Mouse (Mus musculus): ENCODE results near the gene Slc16a10. TPM values are rescaled to one million over a fixed set of nuclear protein-coding genes. Genes with fewer than 3 reads are reported as not detected.

The Slc16a10 gene
- polyA plus RNA-seq, 1 experiment, result 114 TPM

- peaks cover 3% of the 10 kb centered on the region; the same call in 1 of the 2 replicates for H3K4me1 ChIP-seq (ENCODE audit: control insufficient read depth, insufficient read depth, insufficient read length, low read length)
- H3K27ac ChIP-seq (ENCODE audit: insufficient read depth, low read depth, low read length), result no peak overlapping the region
- H3K4me3 ChIP-seq (ENCODE audit: low read depth, low read length), result no peak overlapping the region; the same call in 1 of the 2 replicates
- peaks cover 3% of the 10 kb centered on the region; the same call in 1 of the 2 replicates for H3K36me3 ChIP-seq (ENCODE audit: control insufficient read depth, insufficient read depth, low read length)
- TF ChIP-seq POLR2A (IDR thresholded peaks at IDR 0.05; ENCODE audit: low read depth, low read length) (no peak), CTCF (IDR thresholded peaks at IDR 0.05; ENCODE audit: extremely low read depth, insufficient read length, insufficient replicate concordance, low read depth, low read length) (no peak)
- WGBS, result 74% methylated on average over 4 of the region's 4 CpGs
- H3K27me3 ChIP-seq (ENCODE audit: control insufficient read depth, insufficient read depth, low read length), result no peaks in the 10 kb centered on the region
Measured at GRCm38 (mm10) chr10:40139646-40140045, 2.4 kb downstream of the Slc16a10 start.

- TF ChIP-seq POLR2A (IDR thresholded peaks at IDR 0.05; ENCODE audit: low read depth, low read length) (no peak), CTCF (IDR thresholded peaks at IDR 0.05; ENCODE audit: extremely low read depth, insufficient read length, insufficient replicate concordance, low read depth, low read length) (no peak)
- Histone ChIP-seq H3K4me3 (ENCODE audit: low read depth, low read length) (no peak overlapping the region), H3K36me3 (ENCODE audit: control insufficient read depth, insufficient read depth, low read length) (peaks cover 3% of the 10 kb centered on the region; the same call in 1 of the 2 replicates), H3K27ac (ENCODE audit: insufficient read depth, low read depth, low read length) (no peak overlapping the region), H3K27me3 (ENCODE audit: control insufficient read depth, insufficient read depth, low read length) (no peaks in the 10 kb centered on the region), H3K4me1 (ENCODE audit: control insufficient read depth, insufficient read depth, insufficient read length, low read length) (peaks cover 6% of the 10 kb centered on the region; the same call in 1 of the 2 replicates)
- 67% methylated on average over 9 of the region's 9 CpGs for whole genome bisulfite sequencing
Measured at GRCm38 (mm10) chr10:40135807-40136778, 6.0 kb downstream of the Slc16a10 start.

GRCm38 (mm10) chr10:40134906-40135305, 7.2 kb downstream of the Slc16a10 start:
- Histone ChIP-seq H3K4me3 (ENCODE audit: low read depth, low read length) (no peak overlapping the region), H3K27ac (ENCODE audit: insufficient read depth, low read depth, low read length) (no peak overlapping the region), H3K27me3 (ENCODE audit: control insufficient read depth, insufficient read depth, low read length) (no peaks in the 10 kb centered on the region), H3K36me3 (ENCODE audit: control insufficient read depth, insufficient read depth, low read length) (peaks cover 6% of the 10 kb centered on the region; the same call in 1 of the 2 replicates), H3K4me1 (ENCODE audit: control insufficient read depth, insufficient read depth, insufficient read length, low read length) (peaks cover 4% of the 10 kb centered on the region; the same call in 1 of the 2 replicates)
- TF ChIP-seq POLR2A (IDR thresholded peaks at IDR 0.05; ENCODE audit: low read depth, low read length) (no peak), CTCF (IDR thresholded peaks at IDR 0.05; ENCODE audit: extremely low read depth, insufficient read length, insufficient replicate concordance, low read depth, low read length) (no peak)
- 84% methylated on average over 6 of the region's 6 CpGs for WGBS

GRCm38 (mm10) chr10:40133636-40134035, 8.4 kb downstream of the Slc16a10 start:
- Histone ChIP-seq H3K4me1 (ENCODE audit: control insufficient read depth, insufficient read depth, insufficient read length, low read length) (peaks cover 4% of the 10 kb centered on the region; the same call in 1 of the 2 replicates), H3K4me3 (ENCODE audit: low read depth, low read length) (no peak overlapping the region), H3K27ac (ENCODE audit: insufficient read depth, low read depth, low read length) (no peak overlapping the region), H3K36me3 (ENCODE audit: control insufficient read depth, insufficient read depth, low read length) (0 out of 2 replicates have a peak, but pooled peaks cover 2% of the 10 kb centered on the region), H3K27me3 (ENCODE audit: control insufficient read depth, insufficient read depth, low read length) (no peaks in the 10 kb centered on the region)
- TF ChIP-seq POLR2A (IDR thresholded peaks at IDR 0.05; ENCODE audit: low read depth, low read length) (no peak), CTCF (IDR thresholded peaks at IDR 0.05; ENCODE audit: extremely low read depth, insufficient read length, insufficient replicate concordance, low read depth, low read length) (no peak)
- 87% methylated on average over 1 of the region's 1 CpGs for WGBS

- WGBS, result 83% methylated on average over 9 of the region's 9 CpGs
- Histone ChIP-seq H3K27ac (ENCODE audit: insufficient read depth, low read depth, low read length) (no peak overlapping the region), H3K4me3 (ENCODE audit: low read depth, low read length) (no peak overlapping the region), H3K36me3 (ENCODE audit: control insufficient read depth, insufficient read depth, low read length) (0 out of 2 replicates have a peak, but pooled peaks cover 2% of the 10 kb centered on the region), H3K27me3 (ENCODE audit: control insufficient read depth, insufficient read depth, low read length) (no peaks in the 10 kb centered on the region), H3K4me1 (ENCODE audit: control insufficient read depth, insufficient read depth, insufficient read length, low read length) (peaks cover 4% of the 10 kb centered on the region; the same call in 1 of the 2 replicates)
- TF ChIP-seq POLR2A (IDR thresholded peaks at IDR 0.05; ENCODE audit: low read depth, low read length) (no peak), CTCF (IDR thresholded peaks at IDR 0.05; ENCODE audit: extremely low read depth, insufficient read length, insufficient replicate concordance, low read depth, low read length) (no peak)
Measured at GRCm38 (mm10) chr10:40131690-40132418, 10.2 kb downstream of the Slc16a10 start.

- no peak overlapping the region for H3K4me3 ChIP-seq (ENCODE audit: low read depth, low read length)
- TF ChIP-seq CTCF (IDR thresholded peaks at IDR 0.05; ENCODE audit: extremely low read depth, insufficient read length, insufficient replicate concordance, low read depth, low read length) (no peak), POLR2A (IDR thresholded peaks at IDR 0.05; ENCODE audit: low read depth, low read length) (no peak)
- H3K27ac ChIP-seq (ENCODE audit: insufficient read depth, low read depth, low read length), result no peak overlapping the region
- H3K36me3 ChIP-seq (ENCODE audit: control insufficient read depth, insufficient read depth, low read length), result 0 out of 2 replicates have a peak, but pooled peaks cover 2% of the 10 kb centered on the region
- 95% methylated on average over 1 of the region's 1 CpGs for WGBS
- H3K27me3 ChIP-seq (ENCODE audit: control insufficient read depth, insufficient read depth, low read length), result no peaks in the 10 kb centered on the region
- peaks cover 4% of the 10 kb centered on the region; the same call in 1 of the 2 replicates for H3K4me1 ChIP-seq (ENCODE audit: control insufficient read depth, insufficient read depth, insufficient read length, low read length)
Measured at GRCm38 (mm10) chr10:40130126-40130525, 11.9 kb downstream of the Slc16a10 start.

Measured in small intestine, adult 2 months (tissue).